Mouse (Mus musculus) cerebellum, adult 8-10 months (tissue): ENCODE measurements around the gene Mical3.

Source experiments
- DNase-seq: peaks from one replicate; pipeline ENCODE4 v3.0.0; 2022

Gene Mical3

DNA sequence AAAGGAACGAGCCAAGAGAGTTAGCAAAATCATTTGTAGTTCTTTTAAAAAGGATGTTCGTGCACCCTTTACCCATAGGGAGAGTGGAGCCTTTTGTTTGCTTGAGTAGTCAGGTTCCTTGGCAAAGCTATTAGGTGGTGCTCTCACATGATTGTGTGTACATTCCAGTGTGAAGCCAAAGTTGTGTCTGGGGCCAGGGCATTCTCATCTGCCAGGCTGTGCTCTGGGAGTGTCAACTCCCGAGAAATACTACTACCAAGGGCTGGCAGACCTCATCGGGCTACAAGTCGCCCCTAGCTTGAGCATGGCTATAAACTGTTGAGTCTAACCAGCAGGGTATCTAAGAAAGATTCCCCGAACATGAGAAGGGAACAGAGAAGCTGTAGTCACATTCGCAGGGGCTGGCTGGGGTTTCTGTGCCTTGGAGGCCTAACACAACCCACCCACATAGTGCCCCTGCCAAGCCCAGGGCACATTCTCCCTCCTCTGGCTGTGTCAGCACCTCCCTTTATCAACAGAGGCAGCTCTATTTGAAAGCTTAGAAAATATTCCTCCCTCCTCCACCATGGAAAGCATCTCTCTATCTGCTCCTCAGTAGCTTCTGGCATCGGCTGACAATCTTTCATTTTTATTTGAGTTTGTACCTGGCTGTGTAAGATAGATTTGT lies 130.8 kb downstream of the Mical3 start:
- no peak for DNase-seq

DNA sequence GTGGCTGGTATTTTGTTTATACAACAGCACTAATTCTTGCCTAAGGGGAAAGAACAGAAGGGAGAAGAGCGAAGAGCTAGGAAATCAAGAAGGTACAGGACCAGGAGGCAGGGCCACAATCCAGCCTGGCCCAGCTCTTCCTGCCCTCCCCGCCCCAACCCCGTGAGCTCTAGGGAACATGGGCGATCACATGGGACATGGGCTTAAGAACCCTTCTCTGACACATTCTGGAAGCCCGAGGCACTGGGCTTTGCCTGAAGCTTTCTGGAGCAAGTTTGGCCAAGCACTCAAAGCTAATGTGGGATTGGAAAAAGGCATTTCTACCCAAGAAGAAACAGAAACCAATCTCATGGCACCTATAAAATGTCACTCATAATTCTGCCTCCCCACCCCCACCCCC lies 131.7 kb downstream of the Mical3 start:
- DNase-seq, result no peak

DNA sequence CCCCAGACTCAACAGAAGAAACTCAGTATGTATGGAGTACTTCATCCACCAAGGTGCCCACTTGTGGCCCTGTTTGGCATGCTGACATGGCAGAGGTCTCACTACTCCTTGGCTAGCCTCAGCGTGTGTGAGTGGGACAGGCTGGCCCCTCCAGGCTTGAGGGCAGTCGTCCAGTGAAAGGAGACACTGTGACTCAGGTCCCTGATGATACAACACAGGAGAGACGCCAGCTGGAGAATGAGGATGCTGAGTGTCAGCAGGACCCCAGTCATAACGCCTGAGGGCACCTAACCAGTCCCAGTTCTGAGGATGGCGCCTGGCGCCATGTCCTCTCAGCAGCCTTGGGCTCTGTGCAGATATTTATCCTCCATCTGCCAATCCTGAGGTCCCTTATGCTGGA lies 134.2 kb downstream of the Mical3 start:
- no peak for DNase-seq

DNA sequence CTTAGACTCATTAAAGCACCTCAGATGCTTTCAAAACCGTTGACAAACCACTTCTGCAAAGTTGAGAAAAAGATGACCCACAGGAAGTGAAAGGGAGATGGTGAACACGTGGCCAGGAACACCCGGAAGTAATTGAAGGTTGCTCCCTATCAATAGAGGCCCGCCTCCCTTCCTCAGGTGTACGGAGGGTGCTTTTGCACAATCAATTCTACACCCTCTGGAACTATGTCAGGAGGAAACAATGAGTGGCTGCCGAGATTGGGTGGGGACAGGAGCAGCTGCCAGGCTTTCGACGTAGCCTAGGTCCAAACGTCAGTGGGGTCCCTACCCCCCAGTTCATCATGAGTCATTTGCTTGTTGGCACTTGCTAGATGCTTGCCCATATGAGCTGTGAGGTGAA lies 135.3 kb downstream of the Mical3 start:
- no peak for DNase-seq

DNA sequence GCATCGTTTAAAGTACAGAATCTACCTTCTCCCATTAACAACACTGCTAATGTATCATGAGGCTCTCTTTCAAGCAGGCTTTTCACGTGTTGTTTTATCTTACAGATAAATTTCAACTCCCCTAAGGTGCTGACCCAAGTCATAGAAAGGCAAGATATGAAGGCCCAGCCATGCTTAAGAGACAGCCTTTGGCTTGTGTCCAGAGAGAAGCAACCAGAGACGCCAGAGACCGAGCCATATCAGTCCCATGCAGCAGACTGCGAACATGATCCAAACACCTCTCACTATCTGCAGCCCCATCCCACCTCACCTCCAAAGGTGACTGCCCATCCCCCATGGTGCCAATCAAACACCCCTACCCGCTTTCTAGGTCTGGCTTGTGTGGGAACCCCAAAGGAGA lies 138.9 kb downstream of the Mical3 start:
- no peak for DNase-seq

DNA sequence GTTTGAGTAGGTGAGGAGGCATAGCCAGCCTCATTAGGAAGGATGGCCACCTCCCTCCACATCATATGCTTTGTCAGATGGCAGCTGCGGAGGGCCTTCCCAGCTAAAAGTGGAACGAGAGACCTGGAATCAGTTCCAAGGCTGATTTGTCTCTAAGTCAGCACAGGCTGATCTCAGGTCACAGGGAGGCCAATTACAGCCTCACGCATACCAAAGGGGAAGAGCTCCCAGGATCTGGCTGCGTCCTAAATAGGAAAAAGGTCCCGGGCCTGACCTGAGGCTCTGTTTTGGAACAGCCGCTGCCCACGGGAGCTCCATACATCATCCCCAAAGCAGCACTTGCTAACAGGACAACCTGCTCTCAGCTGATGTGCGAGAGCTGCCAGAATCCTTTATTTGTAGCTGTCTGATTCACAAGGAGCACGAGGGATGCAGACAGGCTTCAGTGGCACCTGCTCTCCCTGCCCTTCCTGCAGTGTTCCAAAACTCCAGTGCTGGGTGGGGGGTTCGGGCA lies 143.2 kb downstream of the Mical3 start:
- DNase-seq, result no peak

DNA sequence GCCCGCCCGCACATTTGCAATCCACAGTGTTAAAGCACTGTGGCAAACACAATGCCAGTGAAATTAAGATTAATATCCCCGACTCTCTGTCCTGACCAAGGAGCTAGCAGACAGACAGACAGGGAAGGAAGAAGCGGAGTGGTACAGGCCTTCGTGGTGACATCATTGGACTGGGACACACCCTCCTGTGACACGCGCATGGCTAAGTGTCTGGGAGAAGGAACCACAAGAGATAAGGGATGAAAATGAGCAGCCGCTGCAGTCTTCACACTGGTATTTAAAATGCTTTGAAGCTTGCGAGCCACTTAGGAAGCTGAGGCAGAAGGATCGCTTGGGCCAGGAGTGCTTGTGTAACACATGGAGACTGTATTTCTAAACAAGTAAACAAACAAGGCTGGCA lies 143.6 kb downstream of the Mical3 start:
- DNase-seq, result no peak

DNA sequence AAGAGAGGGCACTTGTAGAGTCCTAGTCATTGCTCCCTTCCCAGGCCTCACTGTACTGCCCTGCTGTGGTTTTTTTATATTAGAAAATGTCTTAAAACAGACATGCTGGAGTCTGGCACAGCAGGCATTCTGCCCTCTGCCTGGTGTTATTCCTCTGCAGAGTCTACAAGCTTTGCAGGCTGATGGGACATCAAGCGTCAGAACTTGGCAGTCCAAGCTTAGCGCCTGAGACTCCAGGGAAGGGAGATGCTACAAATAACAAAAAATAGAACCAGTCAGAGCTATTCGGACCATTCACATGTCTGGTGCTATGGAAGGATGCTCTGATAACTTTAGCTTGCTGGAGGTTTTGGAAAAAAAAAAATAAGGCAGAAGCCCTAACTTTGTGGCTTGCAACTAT lies 144.6 kb downstream of the Mical3 start:
- no peak for DNase-seq

DNA sequence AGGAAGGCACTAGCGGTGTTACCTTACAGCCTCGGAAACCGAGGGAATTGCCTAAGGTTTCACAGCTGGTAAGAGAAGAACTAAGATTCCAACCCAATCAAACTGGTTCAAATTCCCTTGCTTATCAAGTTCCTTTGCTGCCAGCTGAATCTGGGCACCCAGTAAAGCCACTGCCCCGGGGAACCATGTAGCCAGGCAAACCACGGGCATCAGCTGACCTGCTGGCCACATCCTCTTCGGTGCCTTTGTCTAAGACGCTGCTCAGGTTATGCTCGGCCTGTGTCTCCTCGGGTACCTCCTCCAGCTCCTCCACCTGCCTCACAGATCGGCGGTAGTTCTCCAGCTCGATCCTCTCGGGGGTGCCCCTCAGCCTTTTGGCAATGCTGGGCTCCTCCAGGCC lies 148.5 kb downstream of the Mical3 start:
- no peak for DNase-seq

DNA sequence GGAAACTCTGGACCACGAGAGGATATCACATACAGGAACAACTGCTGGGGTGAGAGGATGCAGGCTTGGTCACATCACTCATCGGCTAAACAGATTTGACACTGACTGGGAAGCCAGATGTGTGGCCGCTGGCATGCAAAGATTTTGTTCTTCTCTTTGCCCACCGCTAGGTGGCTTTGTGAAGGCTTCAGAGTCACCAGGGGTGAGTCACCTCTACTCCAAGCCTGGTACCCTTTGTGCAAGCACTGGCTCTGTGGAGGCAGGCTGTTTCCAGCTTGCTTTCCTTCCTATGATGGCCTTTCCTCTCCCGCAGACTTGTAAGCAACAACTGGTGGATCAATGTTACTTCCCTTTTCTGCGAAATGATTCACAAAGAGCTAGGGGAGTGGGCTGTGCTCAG lies 149.3 kb downstream of the Mical3 start:
- DNase-seq, result no peak

DNA sequence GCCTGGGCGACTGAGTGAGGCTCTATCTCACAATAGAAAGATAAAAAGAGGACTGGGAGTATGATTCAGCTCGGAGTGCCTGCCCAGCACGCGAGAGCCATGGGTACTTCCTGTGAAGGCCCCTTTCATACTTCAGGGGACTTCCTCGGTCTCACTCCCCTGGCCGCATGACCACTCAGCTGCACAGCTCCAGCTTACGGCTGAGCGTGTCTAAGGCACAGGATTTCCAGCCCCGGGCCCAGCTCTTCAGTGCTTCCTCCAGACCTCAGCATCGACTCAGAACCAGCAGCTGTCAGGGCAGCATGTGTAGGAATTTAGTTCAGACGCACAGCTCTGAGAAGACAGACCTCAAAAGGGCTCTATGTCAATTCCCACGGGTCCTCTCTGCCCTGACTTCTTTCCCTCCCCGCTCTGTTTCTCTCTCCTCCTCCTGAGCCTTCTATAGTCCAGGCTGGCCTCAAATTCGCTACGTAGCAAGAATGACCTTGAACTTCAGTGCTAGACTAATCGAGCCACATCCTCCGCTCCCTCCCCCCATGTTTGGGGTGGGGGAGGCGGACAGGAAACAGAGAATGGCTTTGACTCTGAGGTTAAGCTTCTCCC lies 152.7 kb downstream of the Mical3 start:
- no peak for DNase-seq

DNA sequence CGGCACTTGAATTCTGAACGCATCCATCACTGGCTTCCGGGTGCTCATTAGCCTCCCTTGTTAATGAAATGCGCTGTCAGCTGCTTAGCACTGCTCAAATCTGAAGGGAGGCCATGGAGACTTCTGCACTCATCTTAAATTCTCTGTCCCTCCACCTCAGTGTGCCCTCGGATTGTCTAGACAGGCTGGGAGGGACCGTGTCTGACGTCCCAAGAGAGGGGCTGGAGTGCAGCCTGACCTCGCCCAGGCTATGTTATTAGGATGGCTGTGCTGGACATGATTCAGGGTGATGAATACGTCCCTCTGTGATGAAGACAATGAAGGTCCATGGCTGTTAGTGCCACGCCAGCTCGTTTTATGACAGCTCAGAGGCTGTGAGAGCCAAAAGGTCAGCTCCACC lies 153.8 kb downstream of the Mical3 start:
- DNase-seq, result no peak

DNA sequence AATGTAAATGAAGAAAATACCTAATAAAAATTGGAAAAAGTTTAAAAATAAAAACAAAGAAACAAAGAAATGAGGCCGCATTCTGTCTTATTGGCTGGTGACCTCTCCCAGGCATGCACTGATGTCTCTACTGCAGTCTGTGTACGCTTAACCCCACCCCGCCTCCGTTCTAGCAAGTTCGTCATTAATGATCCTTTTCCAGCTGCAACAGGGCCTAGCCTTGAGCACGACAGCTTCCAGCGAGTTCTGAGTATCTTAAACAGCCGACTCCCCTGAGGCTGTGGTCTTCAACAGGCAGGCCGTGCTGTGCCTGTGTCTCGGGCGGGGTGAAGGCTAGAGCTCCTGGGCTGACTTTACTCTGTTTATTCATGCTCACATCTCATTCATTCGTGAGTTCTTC lies 154.7 kb downstream of the Mical3 start:
- no peak for DNase-seq

DNA sequence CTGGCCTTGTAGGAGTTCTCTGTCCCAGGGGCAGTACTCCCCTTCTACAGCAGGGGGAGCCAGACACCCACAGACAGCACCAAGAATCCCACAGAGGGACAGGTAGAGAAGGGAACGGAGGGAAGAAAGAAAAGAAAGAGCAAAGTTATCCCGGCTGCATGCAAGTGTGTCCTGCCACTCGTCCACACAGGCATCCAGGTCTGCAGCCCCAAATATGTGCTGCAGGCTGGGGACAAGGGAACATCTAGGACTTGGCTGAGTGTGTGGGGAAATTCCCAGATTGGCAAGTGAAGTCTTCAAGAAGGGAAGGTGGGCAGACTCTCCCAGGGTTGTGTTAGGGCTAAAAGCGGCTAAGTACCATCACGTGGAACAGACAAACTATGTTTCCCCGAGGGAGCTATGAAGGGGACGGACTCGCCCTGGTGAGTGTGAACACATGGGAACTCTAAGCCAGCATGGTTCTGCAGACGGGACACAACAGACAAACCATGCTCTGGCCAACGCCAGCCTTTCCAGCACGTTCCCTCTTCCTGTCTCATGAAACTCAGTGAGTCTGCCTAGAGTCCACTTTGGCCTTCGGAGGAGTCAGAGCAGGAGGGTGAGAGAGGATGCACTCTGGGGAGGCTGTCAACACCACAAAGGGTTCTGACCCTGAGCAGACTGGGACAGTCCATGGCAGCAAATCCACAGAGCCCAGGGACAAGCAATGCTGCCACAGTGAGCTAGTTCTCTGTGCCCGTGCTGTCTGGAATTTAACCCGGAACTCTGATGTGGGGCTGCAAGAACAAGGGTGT lies 158.8 kb downstream of the Mical3 start:
- peak; percentile 93 for DNase-seq

DNA sequence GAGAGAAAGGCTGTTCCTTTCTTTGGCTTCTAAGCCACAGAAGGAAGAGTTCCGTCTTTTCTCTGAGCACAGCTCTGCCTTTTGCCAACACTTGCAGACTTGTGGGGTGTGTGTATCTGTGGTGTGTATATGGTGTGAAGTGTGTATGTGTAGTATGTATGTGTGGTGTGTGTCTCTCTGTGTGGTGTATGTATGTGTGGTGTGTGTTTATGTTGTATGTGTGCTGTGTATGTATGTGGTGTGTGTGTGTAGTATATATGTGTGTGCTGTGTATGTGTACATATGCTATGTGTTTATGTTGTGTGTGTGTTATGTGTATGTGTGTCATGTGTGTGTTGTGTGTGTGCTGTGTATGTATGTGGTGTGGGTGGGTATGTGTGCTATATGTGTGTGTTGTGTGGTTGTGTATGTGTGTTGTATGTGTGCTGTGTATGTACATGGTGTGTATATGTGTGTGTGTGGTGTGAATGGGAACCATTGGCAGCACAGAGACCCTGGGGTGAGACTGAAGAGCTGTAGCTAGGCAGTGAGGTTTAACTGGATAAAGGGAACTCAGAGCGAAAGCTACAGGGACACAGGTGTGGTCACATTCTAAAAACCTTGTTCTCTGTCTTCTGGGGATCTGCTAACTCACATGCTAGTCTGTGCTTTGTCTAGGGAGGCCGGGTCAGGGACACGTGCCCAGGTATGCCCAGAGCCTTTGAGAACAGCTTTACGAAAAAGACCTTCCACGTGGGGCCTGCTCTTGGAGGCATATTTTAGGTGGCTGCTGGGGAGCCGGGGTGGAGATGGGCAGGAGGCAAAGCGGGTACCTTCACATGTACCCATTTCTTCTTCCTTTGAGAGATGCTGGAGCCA lies 159.6 kb downstream of the Mical3 start:
- DNase-seq, result no peak

DNA sequence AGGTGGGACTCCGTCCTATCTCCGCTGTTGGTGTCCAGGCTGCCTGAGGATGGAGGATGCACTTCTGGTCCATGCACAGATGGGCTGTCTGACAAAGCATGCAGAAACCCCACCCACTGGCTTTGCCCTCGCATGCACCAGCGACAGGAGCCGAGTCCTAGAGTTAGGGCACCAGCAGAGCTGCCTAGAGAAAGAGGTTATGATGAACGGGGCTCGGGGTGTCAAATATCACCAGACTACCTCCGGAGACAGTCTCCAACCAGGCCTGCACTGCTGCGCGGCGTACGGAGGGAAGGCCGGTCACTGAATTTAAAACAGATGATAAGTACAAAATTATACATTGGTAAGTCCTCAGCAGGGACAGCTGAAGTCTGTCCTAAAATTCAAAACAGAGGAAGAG lies 165.0 kb downstream of the Mical3 start:
- no peak for DNase-seq

DNA sequence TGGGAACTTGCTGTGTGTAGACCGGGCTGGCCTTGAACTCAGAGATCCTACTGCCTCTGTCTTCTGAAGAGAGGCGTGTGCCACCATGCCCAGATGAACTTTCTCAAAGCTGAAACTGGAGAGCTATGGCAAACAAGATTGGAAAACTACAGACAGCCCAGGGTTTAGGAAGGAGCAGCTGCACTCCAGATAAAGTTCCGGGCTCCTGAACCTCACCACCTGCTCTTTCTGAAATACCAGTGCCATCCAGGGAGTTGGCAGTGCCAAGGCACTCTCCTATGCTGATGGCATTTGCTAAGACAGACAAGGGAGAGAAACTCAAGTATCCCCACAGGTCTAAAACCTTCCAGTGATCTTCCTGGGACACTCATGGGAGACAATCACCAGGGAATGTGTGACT lies 166.6 kb downstream of the Mical3 start:
- no peak for DNase-seq

DNA sequence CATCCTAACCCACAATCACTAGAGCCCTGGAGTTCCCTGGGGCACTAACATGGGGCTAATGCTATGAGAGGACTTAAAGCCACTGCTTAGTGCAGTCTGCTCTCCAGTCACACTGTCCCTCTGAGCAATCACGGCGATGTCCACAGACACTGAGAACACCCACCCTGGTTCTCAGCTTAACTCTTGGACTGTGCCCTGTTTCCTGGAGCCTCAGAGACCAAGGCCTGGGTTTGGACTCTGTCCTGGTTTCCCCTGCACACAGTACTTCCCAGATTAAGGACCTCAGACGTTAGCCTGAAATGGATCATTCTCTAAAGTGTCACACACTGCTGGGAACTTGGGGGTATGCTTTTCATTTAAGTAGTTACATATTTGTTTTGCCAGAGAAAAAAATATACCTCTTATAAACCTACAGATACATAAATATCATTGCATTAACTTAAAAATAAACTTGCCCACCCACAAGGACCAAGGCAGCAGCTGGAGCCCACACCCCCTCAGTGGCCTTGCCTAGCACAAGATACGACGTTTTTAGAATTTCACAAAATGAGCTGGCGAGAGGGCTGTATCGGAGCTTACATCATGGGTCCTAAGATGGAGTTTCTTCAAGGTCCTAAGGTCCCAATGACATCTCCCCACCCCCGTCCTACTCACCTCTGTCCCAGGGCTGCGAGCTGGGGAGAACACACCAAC lies 170.3 kb downstream of the Mical3 start:
- no peak for DNase-seq

DNA sequence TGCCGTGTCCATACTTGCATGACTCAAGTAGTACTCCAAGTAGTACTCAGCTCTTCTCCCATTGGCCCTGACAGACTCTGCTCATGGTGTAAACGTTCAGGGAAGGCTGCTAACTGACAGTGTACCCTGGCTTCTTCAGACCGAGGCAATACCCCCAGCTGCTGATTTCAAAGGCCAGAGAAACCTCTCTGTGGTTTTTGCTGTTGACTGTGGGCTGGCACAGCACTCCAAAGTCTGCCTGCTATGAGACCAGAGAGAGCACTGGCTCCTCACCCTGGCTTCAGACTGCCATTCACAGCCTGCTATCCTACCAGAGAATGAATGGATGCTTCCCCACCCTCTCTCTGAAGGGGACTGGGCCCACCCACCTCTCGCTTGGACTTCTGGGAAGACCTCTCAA lies 173.5 kb downstream of the Mical3 start:
- no peak for DNase-seq

DNA sequence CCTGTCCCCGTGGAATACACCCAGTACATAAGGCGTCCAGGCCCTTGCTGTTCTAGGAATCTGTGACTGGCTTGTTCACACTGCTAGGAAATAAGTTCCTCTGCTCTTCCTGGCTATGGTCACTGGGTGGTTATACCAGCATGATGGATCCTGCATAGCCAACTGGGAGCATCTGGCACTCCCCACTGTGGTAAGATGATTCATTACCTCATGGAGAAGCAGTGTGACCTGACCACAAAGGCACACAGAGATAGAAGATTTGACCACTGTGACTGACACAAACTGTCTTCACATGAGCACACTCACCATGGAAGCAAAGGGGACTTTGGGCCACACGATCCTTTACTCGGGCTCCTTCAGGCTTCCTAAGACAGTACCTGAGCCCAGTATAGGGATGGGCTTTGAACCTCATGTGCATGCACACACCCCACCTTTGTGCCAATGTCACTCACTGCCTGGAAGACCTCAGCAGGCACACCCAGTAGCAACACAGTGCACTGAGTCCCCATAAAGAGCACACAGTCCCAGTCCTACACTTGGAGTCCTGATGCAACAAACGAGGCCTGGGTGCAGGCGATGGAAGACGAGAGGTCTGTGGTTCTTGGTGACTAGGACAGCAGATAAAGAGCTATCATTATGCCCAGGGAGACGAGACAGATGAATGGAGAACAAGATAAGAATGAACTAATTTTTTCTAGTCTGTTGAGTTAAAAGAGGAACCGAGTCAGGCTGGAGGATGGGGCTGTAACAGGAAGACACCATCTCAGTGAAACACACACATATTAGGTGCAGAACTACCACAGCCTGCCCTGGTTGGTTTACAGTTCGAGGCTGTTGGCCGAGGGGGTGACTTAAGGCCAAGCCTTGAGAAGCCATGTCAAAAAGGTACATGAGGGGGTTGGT lies 174.3 kb downstream of the Mical3 start:
- DNase-seq, result no peak

DNA sequence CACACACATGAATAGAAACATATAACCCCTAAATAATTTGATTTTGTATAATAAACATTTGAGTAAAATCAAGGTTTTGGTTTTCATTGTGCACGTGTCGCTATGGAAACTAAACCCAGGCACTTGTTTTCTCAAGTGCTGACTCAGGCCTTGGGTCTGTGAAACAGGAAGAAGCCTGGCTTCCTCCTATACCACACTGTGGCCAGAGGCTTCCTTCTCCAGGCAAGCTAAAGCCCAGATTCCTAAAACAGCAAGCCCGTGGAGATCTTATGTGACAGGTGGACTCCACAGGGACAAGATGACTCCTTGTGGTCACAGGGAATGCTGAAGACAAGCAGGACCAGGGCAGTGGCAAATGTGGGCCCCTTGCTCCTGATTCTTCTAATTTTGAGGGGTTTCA lies 175.6 kb downstream of the Mical3 start:
- DNase-seq, result no peak
